Mouse (Mus musculus) CD8-positive naive resting alpha-beta T cell, adult 2 months (primary cell): ENCODE measurements around the gene Sbf1.

ENCODE experiments used
- DNase-seq, 2 experiments: peaks; one replicate each; pipeline ENCODE4 v3.0.0; 2022; ENCODE audit warnings: low read depth in 2 of 2, low spot score in 2 of 2

Sbf1 gene

GRCm38 (mm10) chr15:89315190-89315731 lies at the start of gene Sbf1:
TSS of gene Sbf1 (minus strand) at chr15:89315311.
- DNase-seq: peak; percentile 91 to 94

- no peak for DNase-seq
Measured at GRCm38 (mm10) chr15:89363051-89363450, 47.9 kb upstream of the Sbf1 start.

GRCm38 (mm10) chr15:89358784-89359183 lies 43.7 kb upstream of the Sbf1 start:
- no peak for DNase-seq

- DNase-seq: no peak
Measured at GRCm38 (mm10) chr15:89356372-89356771, 41.3 kb upstream of the Sbf1 start.

- DNase-seq: peak; percentile 93 to 96
Measured at GRCm38 (mm10) chr15:89355241-89356187, 40.4 kb upstream of the Sbf1 start, which contains the start of the genes Lmf2 and Ncaph2. TSS of gene Lmf2 (minus strand) at chr15:89355659. TSS of gene Ncaph2 (plus strand) at chr15:89355719.

- no peak for DNase-seq
Measured at GRCm38 (mm10) chr15:89354455-89354854, 39.3 kb upstream of the Sbf1 start.

GRCm38 (mm10) chr15:89353837-89354236 lies 38.7 kb upstream of the Sbf1 start:
- no peak for DNase-seq

- no peak for DNase-seq
Measured at GRCm38 (mm10) chr15:89352795-89353194, 37.7 kb upstream of the Sbf1 start.

GRCm38 (mm10) chr15:89352054-89352453 lies 36.9 kb upstream of the Sbf1 start:
- DNase-seq: no peak

GRCm38 (mm10) chr15:89351302-89351701 lies 36.2 kb upstream of the Sbf1 start:
- DNase-seq: no peak

- no peak for DNase-seq
Measured at GRCm38 (mm10) chr15:89350447-89350846, 35.3 kb upstream of the Sbf1 start.

GRCm38 (mm10) chr15:89343325-89343724 lies 28.2 kb upstream of the Sbf1 start:
- no peak for DNase-seq

GRCm38 (mm10) chr15:89341678-89342077 lies 26.6 kb upstream of the Sbf1 start:
- no peak for DNase-seq

GRCm38 (mm10) chr15:89340136-89340535 lies 25.0 kb upstream of the Sbf1 start:
- no peak for DNase-seq

- DNase-seq: no peak
Measured at GRCm38 (mm10) chr15:89339696-89340095, 24.6 kb upstream of the Sbf1 start.

- no peak for DNase-seq
Measured at GRCm38 (mm10) chr15:89336422-89336821, 21.3 kb upstream of the Sbf1 start.

GRCm38 (mm10) chr15:89334774-89335537 lies 19.8 kb upstream of the Sbf1 start:
- DNase-seq: no peak

GRCm38 (mm10) chr15:89334271-89334670 lies 19.2 kb upstream of the Sbf1 start, which contains the start of gene Miox:
TSS of gene Miox (plus strand) at chr15:89334398.
- DNase-seq: no peak

- DNase-seq: no peak
Measured at GRCm38 (mm10) chr15:89326441-89326840, 11.3 kb upstream of the Sbf1 start.

- no peak for DNase-seq
Measured at GRCm38 (mm10) chr15:89323656-89324055, 8.5 kb upstream of the Sbf1 start.
